Mouse (Mus musculus) gastrocnemius, adult 2 months (tissue): ENCODE measurements at regions not wholly inside any gene's neighbourhood (a gene's known extent, or its start where the extent isn't known, plus 50 kb on each side); places are given as distances from the start of the nearest gene placed in this dataset.
A peak's percentile ranks its signal among the peaks of the same experiment; 100 is the strongest.

Experiments used
- DNase-seq: peaks from one replicate; pipeline ENCODE4 v3.0.0; 2022
- H3K27ac ChIP-seq: fragments of 200-600 bp; 2 replicates; pipeline ENCODE4 v1.8.1; 2022; ENCODE audit warnings: mild to moderate bottlenecking
- H3K4me3 ChIP-seq: fragments of 200-600 bp; 2 replicates; pipeline ENCODE4 v1.8.1; 2022; ENCODE audit warnings: mild to moderate bottlenecking, moderate library complexity
- CTCF ChIP-seq: fragments of 200-600 bp; IDR thresholded peaks from 2 replicates; pipeline ENCODE4 v1.8.1; 2022; ENCODE audit warnings: antibody characterized with exemption, mild to moderate bottlenecking, moderate library complexity
- intact Hi-C: fragments of 180-260 bp; cut with DNase I; formaldehyde crosslinking; loops from one replicate; pipeline ENCODE4 v1.15.1; 2025

GRCm38 (mm10) chr3:120008110-120008509 is 223.8 kb upstream of the Ptbp2 start:
- intact Hi-C loops: no loop called here
- Histone ChIP-seq H3K27ac (no peak overlapping the region), H3K4me3 (no peak overlapping the region)
- TF ChIP-seq CTCF: no peak
- no peak for DNase-seq

- no peak for DNase-seq
- intact Hi-C loops: no loop called here
- Histone ChIP-seq H3K27ac (no peak overlapping the region), H3K4me3 (no peak overlapping the region)
- no peak for TF ChIP-seq CTCF
These were observed 220.3 kb upstream of the Ptbp2 start for GRCm38 (mm10) chr3:120004588-120004987.

GRCm38 (mm10) chr3:120000281-120000680 is 216.0 kb upstream of the Ptbp2 start:
- Histone ChIP-seq H3K27ac (no peak overlapping the region), H3K4me3 (no peak overlapping the region)
- TF ChIP-seq CTCF: no peak
- intact Hi-C loops: no loop called here
- DNase-seq: no peak

GRCm38 (mm10) chr3:119996258-119996988 is 212.2 kb upstream of the Ptbp2 start:
- intact Hi-C loops: no loop called here
- no peak for TF ChIP-seq CTCF
- no peak overlapping the region for H3K27ac ChIP-seq
- no peak for DNase-seq
- no peak overlapping the region for H3K4me3 ChIP-seq

- no peak for TF ChIP-seq CTCF
- intact Hi-C loops: no loop called here
- DNase-seq: peak; percentile 44
- H3K27ac ChIP-seq: no peak overlapping the region
- H3K4me3 ChIP-seq: no peak overlapping the region
These were observed 211.5 kb upstream of the Ptbp2 start for GRCm38 (mm10) chr3:119995781-119996180.

- no peak overlapping the region for H3K27ac ChIP-seq
- no peak overlapping the region for H3K4me3 ChIP-seq
- DNase-seq: no peak
- no peak for TF ChIP-seq CTCF
- intact Hi-C loops: no loop called here
These were observed 203.1 kb upstream of the Ptbp2 start for GRCm38 (mm10) chr3:119987245-119987852.

GRCm38 (mm10) chr3:119977349-119977748 is 193.1 kb upstream of the Ptbp2 start:
- Histone ChIP-seq H3K27ac (no peak overlapping the region), H3K4me3 (no peak overlapping the region)
- no peak for DNase-seq
- intact Hi-C loops: no loop called here
- TF ChIP-seq CTCF: no peak

- intact Hi-C loops: no loop called here
- Histone ChIP-seq H3K27ac (no peak overlapping the region), H3K4me3 (no peak overlapping the region)
- TF ChIP-seq CTCF: no peak
- DNase-seq: no peak
These were observed 192.1 kb upstream of the Ptbp2 start for GRCm38 (mm10) chr3:119976363-119976762.

- no peak for DNase-seq
- H3K27ac ChIP-seq: no peak overlapping the region
- intact Hi-C loops: no loop called here
- no peak for TF ChIP-seq CTCF
- no peak overlapping the region for H3K4me3 ChIP-seq
These were observed 174.7 kb upstream of the Ptbp2 start for GRCm38 (mm10) chr3:119958799-119959467.

- no peak for DNase-seq
- no peak for TF ChIP-seq CTCF
- Histone ChIP-seq H3K4me3 (no peak overlapping the region), H3K27ac (no peak overlapping the region)
- intact Hi-C loops: no loop called here
These were observed 173.3 kb upstream of the Ptbp2 start for GRCm38 (mm10) chr3:119957529-119957928.

GRCm38 (mm10) chr3:119955745-119956615 is 171.7 kb upstream of the Ptbp2 start:
- no peak overlapping the region for H3K4me3 ChIP-seq
- TF ChIP-seq CTCF: no peak
- intact Hi-C loops: no loop called here
- no peak overlapping the region for H3K27ac ChIP-seq
- DNase-seq: no peak

- no peak for TF ChIP-seq CTCF
- intact Hi-C loops: no loop called here
- H3K4me3 ChIP-seq: no peak overlapping the region
- DNase-seq: no peak
- no peak overlapping the region for H3K27ac ChIP-seq
These were observed 166.5 kb upstream of the Ptbp2 start for GRCm38 (mm10) chr3:119950721-119951120.

- TF ChIP-seq CTCF: no peak
- intact Hi-C loops: no loop called here
- Histone ChIP-seq H3K4me3 (no peak overlapping the region), H3K27ac (no peak overlapping the region)
- no peak for DNase-seq
These were observed 165.8 kb upstream of the Ptbp2 start for GRCm38 (mm10) chr3:119950070-119950469.
